Mouse (Mus musculus) hematopoietic stem cell, adult 5-6 weeks (primary cell): Measurements from ENCODE around the gene Scgb1b15. TPM values are rescaled to one million over a fixed set of nuclear protein-coding genes. Genes with fewer than 3 reads are reported as not detected.
"Not testable (repeated sequence)": the region's sequence is repeated elsewhere in the genome, so short reads cannot be mapped to it uniquely, and the experiment has no call there.

Source experiments
- ATAC-seq, 2 experiments: fragments of 125-278 bp in 1 of 2; replicated peaks in 1 of 2; 2 replicates each; pipeline ENCODE4 v1.8.0; 2016 to 2017; ENCODE audit warnings: inconsistent platforms in 2 of 2, mild to moderate bottlenecking in 2 of 2, moderate number of reproducible peaks in 2 of 2, low read depth in 1 of 2, moderate TSS enrichment in 1 of 2; ENCODE audit not compliant: low FRiP score in 2 of 2, poor library complexity in 2 of 2, severe bottlenecking in 2 of 2, insufficient read depth in 1 of 2, low TSS enrichment in 1 of 2
- total RNA-seq: library from RNA; stranded (forward); fragments of 172-1452, 232-1000 nt; gene quantifications from 2 replicates; pipeline ENCODE4 v1.2.3, GENCODE M21; 2017

Scgb1b15 gene
- not detected in 2 replicates for total RNA-seq

DNA sequence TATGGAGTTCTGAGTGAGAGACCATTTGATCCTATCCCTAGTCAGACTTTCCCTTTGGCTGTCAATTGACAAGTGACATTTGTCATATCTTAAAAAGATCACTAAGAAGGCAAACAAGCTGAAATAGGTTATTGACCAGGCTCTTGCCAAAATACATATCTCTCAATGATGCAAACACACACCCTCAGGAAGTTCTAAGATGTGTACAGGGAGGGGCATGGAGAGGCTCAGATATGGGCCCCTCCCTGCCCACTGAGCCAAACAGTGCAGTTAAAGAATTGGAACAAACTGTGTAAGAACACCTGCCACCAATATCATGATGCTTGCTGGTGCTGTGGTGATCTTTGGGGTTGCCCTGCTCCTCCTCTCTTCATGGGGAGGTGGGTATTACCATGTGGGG, at the start of gene Scgb1b15:
Gene Scgb1b15, plus strand, starts transcription at position 301 of the 400 bp plus-strand sequence.
- not testable (repeated sequence) for ATAC-seq

- ATAC-seq = not testable (repeated sequence)
Measured at GRCm38 (mm10) chr7:32829562-32829961, 6.8 kb upstream of the Scgb1b15 start, which contains the start of gene Scgb2b15. TSS of gene Scgb2b15 (minus strand) at chr7:32829662.

Other genes starting within 250 kb of the Scgb1b15 start
- gene Scgb2b15, start 6.9 kb upstream of the Scgb1b15 start, total RNA-seq = not detected in 2 replicates
- not detected in 2 replicates for gene Scgb2b17, start 220.0 kb downstream of the Scgb1b15 start, total RNA-seq
- gene Scgb1b17, start 226.9 kb downstream of the Scgb1b15 start, total RNA-seq = not detected in 2 replicates